Mouse (Mus musculus) stomach, postnatal 0 days (tissue): ENCODE measurements around the gene Yipf1. TPM values are rescaled to one million over a fixed set of nuclear protein-coding genes. Genes with fewer than 3 reads are reported as not detected.

Experiments
- ATAC-seq: fragments of 200-750 bp; cut with Nextera tagmentation; 2 replicates; pipeline ENCODE4 v1.8.0; 2017; ENCODE audit not compliant: low FRiP score, low TSS enrichment
- DNase-seq: peaks from one replicate; pipeline ENCODE4 v3.0.0-alpha.2; 2016; ENCODE audit warnings: low spot score
- H3K27ac ChIP-seq: fragments of 300-500 bp; sonication (generic); replicated peaks from 2 replicates; pipeline ENCODE4 v1.5.1; 2014; ENCODE audit warnings: mild to moderate bottlenecking, control low read depth
- H3K27me3 ChIP-seq: fragments of 300-500 bp; sonication (generic); 2 replicates; pipeline ENCODE4 v1.6.1; 2014; ENCODE audit warnings: low read length; ENCODE audit not compliant: control insufficient read depth, insufficient read depth
- H3K36me3 ChIP-seq: fragments of 300-500 bp; sonication (generic); 2 replicates; pipeline ENCODE4 v1.6.1; 2014; ENCODE audit warnings: low read length, mixed read lengths; ENCODE audit not compliant: control insufficient read depth, insufficient read depth
- H3K4me1 ChIP-seq: fragments of 300-500 bp; sonication (generic); replicated peaks from 2 replicates; pipeline ENCODE4 v1.6.1; 2014; ENCODE audit warnings: antibody characterized with exemption; ENCODE audit not compliant: control insufficient read depth, insufficient read depth
- H3K4me2 ChIP-seq: fragments of 300-500 bp; sonication (generic); replicated peaks from 2 replicates; pipeline ENCODE4 v1.6.1; 2014; ENCODE audit warnings: low read depth, mild to moderate bottlenecking, control low read depth, moderate library complexity
- H3K4me3 ChIP-seq: fragments of 300-500 bp; sonication (generic); 2 replicates; pipeline ENCODE4 v1.5.1; 2014; ENCODE audit warnings: low read depth, low read length, control low read depth
- H3K9ac ChIP-seq: fragments of 300-500 bp; sonication (generic); 2 replicates; pipeline ENCODE4 v1.6.1; 2014; ENCODE audit warnings: mild to moderate bottlenecking, low read length, control low read depth, mixed read lengths
- H3K9me3 ChIP-seq: fragments of 300-500 bp; sonication (generic); 2 replicates; pipeline ENCODE4 v1.6.1; 2016; ENCODE audit warnings: low read length; ENCODE audit not compliant: control insufficient read depth
- CTCF ChIP-seq: IDR thresholded peaks from 2 replicates; pipeline ENCODE4 v1.5.1; 2016; ENCODE audit warnings: antibody characterized with exemption, low read depth, mild to moderate bottlenecking, moderate library complexity
- EP300 ChIP-seq: optimal IDR thresholded peaks from 2 replicates; pipeline ENCODE3; 2016; ENCODE audit warnings: antibody characterized with exemption
- WGBS: fragments of 180-500 bp; shearing (Covaris S2); extraction: QIAGEN DNeasy Blood & Tissue Kit; methylation state at CpG from one replicate; pipeline ENCODE4 v1.1.7; 2014; 5-methylcytosine and 5-hydroxymethylcytosine counted together
- polyA plus RNA-seq: library from polyadenylated mRNA; unstranded; fragments of >200 nt; fragmentation: Nextera tagmentation; extraction: Ambion mirVana; gene quantifications from 2 replicates; pipeline ENCODE4 v1.2.1, GENCODE M21; 2015

The Yipf1 gene
- polyA plus RNA-seq, 1 experiment from 2014 or later, result 67.9 TPM

GRCm38 (mm10) chr4:107333514-107333913 lies 19.4 kb downstream of the Yipf1 start:
- peak; percentile 26 for DNase-seq
- 98% methylated on average over 4 of the region's 4 CpGs for WGBS
- Histone ChIP-seq H3K9me3 (no peaks in the 10 kb centered on the region), H3K4me1 (no peaks in the 10 kb centered on the region), H3K36me3 (no peaks in the 10 kb centered on the region; the same call in 1 of the 2 replicates), H3K9ac (no peak overlapping the region), H3K27ac (no peak overlapping the region), H3K27me3 (no peaks in the 10 kb centered on the region), H3K4me3 (no peak overlapping the region), H3K4me2 (no peak overlapping the region)
- TF ChIP-seq EP300, result no peak
- TF ChIP-seq CTCF, result peak; percentile 43
- ATAC-seq, result no peak

GRCm38 (mm10) chr4:107336356-107336755 lies 22.2 kb downstream of the Yipf1 start:
- no peak for TF ChIP-seq CTCF
- Histone ChIP-seq H3K9me3 (no peaks in the 10 kb centered on the region), H3K4me1 (no peaks in the 10 kb centered on the region), H3K27me3 (no peaks in the 10 kb centered on the region), H3K27ac (no peak overlapping the region), H3K4me2 (no peak overlapping the region), H3K36me3 (no peaks in the 10 kb centered on the region; the same call in 1 of the 2 replicates), H3K4me3 (no peak overlapping the region), H3K9ac (no peak overlapping the region)
- WGBS, result 74% methylated on average over 8 of the region's 8 CpGs
- DNase-seq, result no peak
- no peak for ATAC-seq

GRCm38 (mm10) chr4:107337455-107337854 lies 23.3 kb downstream of the Yipf1 start:
- TF ChIP-seq EP300 (no peak), CTCF (no peak)
- H3K9ac ChIP-seq, result no peak overlapping the region
- no peak overlapping the region for H3K27ac ChIP-seq
- H3K9me3 ChIP-seq, result no peaks in the 10 kb centered on the region
- DNase-seq, result no peak
- H3K36me3 ChIP-seq, result no peaks in the 10 kb centered on the region; the same call in 1 of the 2 replicates
- whole genome bisulfite sequencing, result 85% methylated on average over 5 of the region's 5 CpGs
- H3K4me3 ChIP-seq, result no peak overlapping the region
- H3K4me1 ChIP-seq, result no peaks in the 10 kb centered on the region
- no peak overlapping the region for H3K4me2 ChIP-seq
- H3K27me3 ChIP-seq, result no peaks in the 10 kb centered on the region
- no peak for ATAC-seq

DNA sequence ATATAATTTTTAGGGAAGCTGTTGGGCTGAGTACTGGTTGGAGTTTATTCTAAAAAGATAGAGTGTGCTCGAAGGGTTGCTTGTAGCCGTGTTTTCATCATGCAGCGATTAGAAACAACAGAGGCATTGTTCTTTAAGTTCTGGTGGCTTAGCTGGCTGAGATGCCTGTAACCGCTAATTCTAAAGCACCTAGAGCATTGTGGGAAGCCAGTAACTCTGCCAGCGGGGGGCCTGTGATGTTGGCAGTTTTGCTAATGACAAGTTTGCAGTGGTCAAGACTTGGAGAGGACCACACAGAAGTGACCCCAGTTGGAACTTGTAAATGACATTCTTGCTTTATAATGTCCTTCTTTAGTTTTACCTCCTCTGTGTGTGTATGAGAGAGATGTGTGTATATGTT lies 27.2 kb downstream of the Yipf1 start:
- Histone ChIP-seq H3K9me3 (no peaks in the 10 kb centered on the region), H3K4me2 (no peak overlapping the region), H3K27ac (no peak overlapping the region), H3K27me3 (no peaks in the 10 kb centered on the region), H3K9ac (no peak overlapping the region), H3K4me1 (no peaks in the 10 kb centered on the region), H3K4me3 (no peak overlapping the region), H3K36me3 (no peaks in the 10 kb centered on the region; the same call in 1 of the 2 replicates)
- no peak for DNase-seq
- no peak for TF ChIP-seq CTCF
- no peak for TF ChIP-seq EP300
- ATAC-seq, result no peak
- WGBS, result 68% methylated on average over 5 of the region's 5 CpGs

DNA sequence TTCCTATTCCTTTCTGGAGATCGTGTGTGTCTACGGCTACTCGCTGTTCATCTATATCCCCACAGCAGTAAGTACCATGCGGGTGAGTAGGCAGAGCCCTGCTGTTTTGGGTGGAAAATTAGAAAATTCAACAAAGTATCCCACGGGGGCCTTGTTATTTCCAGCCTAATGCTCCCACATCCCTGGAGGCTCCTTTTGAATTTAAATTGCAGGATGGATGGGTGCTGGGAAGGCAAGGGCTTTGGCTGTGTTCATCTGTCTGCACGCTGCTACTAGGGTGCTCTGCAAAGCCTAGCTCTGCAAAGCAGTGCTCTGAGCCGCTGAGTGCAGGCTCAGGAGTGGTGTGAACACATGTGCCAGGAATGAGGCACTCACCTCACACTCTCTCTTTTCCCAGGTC lies 30.4 kb downstream of the Yipf1 start:
- H3K27me3 ChIP-seq, result no peaks in the 10 kb centered on the region
- H3K4me2 ChIP-seq, result no peak overlapping the region
- H3K27ac ChIP-seq, result no peak overlapping the region
- no peak overlapping the region for H3K4me3 ChIP-seq
- H3K9me3 ChIP-seq, result no peaks in the 10 kb centered on the region
- no peak overlapping the region for H3K9ac ChIP-seq
- H3K36me3 ChIP-seq, result no peaks in the 10 kb centered on the region
- H3K4me1 ChIP-seq, result no peaks in the 10 kb centered on the region
- no peak for TF ChIP-seq EP300
- no peak for TF ChIP-seq CTCF
- ATAC-seq (no peak), DNase-seq (no peak)
- WGBS, result 79% methylated on average over 7 of the region's 7 CpGs

DNA sequence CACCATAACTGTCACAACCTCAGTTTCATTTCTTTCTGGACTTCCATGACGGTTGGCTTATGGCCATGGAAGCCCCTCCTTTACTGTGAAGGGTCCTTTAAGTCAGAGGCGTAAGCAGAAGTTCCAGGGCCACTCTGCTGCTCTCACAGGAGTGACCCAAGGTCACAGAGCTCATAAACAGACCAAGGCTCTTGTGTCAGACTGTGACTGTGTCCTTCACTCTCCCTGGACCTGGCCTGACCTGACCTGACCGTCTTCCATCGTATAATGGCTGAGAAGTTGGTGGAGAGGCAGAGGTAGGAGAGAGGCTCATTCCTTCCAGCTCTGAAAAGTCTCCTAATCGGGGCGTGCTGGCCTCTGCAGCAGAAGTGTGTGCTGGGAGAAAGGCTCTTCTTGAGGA lies 33.1 kb downstream of the Yipf1 start:
- Histone ChIP-seq H3K27ac (no peak overlapping the region), H3K4me3 (no peak overlapping the region), H3K27me3 (no peaks in the 10 kb centered on the region), H3K4me2 (no peak overlapping the region), H3K9ac (no peak overlapping the region), H3K9me3 (no peaks in the 10 kb centered on the region), H3K4me1 (no peaks in the 10 kb centered on the region), H3K36me3 (0 out of 2 replicates have a peak, but pooled peaks cover 3% of the 10 kb centered on the region)
- TF ChIP-seq EP300 (no peak), CTCF (no peak)
- 0 out of 2 replicates have a peak, but pooled peaks have one; percentile 16 for ATAC-seq
- 66% methylated on average over 6 of the region's 6 CpGs for WGBS
- DNase-seq, result no peak
